Mouse (Mus musculus): ENCODE data around the gene Dnajc14. TPM values are rescaled to one million over a fixed set of nuclear protein-coding genes. Genes with fewer than 3 reads are reported as not detected.

The Dnajc14 gene
- polyA plus RNA-seq (2014; fragmentation: Illumina TruSeq; extraction: RNeasy Lipid Tissue Mini Kit (QIAGEN cat#74804); ENCODE audit: low read depth, low replicate concordance): 19.5 TPM

DNA sequence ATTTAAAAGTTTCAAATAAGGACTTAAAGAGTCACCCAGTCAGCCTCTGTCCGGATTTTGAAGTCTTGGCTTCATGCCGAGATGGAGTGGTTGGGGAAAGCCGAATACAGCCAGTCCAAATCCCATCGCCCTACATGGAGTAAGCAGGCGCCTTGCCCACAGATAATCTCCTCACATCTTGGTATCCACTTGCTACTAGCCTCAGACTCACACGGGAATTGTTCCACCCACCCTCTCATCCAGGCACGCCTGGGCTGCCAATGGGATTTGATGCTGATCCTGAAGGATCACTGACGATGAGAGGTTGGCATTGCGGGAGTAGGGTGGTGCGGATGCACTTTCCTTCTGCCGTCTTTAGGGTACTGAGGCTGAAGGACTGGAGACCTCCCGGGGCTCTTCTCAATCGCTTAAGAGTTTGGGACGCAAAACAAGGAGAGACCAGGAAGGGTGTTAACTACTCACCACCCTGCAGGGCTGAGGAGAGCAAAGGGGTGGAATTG, at the start of gene Dnajc14:
Gene Dnajc14, plus strand, starts transcription at position 292 of the 500 bp plus-strand sequence.

DNA sequence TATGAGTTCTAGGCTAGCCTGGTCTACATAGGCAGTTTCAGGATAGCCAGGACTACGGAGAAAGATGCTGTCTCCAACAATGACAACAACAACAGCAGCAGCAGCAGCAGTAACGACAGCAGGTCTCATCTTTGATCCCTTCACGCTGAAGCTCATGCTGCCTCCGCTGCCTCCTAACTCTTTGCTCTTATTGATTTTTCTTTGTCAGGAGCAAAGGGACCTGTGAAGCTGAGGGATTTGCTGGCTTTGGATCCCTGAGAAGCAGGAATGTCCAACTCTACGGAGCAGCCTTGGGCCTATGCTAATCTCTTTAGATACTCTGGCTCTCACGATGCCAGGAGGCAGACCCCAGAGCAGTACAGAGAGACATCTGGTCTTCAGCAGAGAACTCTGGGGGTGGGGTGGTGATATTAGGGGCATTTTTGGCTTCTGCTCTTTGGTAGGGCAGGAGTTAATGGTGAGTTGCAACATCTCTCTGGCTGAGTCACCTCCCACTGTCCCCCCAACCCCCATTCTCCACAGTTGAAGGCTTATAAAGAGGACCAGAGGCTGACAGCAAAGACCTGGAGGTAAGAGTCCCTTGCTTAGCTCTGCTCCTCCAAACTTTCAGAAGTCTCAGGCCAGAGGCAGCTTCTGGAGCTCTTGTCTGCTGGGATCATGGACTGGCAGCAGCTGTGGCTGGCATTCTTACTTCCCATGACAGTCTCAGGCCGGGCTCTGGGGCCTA, 13.3 kb upstream of the Dnajc14 start, which contains the start of gene Mmp19:
Gene Mmp19, plus strand, starts transcription at position 513 of the 727 bp plus-strand sequence.

GRCm38 (mm10) chr10:128804271-128805091, 619 bp downstream of the Dnajc14 start, which contains the start of gene Tmem198b:
Gene Tmem198b, minus strand, starts transcription at chr10:128804370.

DNA sequence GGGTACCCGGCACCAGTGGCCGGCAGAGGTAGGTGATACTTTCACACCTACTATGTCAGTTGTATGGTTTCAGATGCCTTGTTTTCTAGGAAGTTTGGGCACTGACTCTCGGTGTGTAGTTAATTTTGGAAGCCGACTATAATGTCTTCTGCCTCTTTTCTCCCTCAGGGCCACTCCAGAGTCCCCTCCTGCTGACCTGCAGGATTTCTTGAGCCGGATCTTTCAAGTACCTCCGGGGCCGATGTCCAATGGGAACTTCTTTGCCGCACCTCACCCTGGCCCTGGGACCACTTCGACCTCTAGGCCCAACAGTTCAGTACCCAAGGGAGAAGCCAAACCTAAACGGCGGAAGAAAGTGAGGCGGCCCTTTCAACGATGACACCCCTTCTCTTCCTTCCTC, 13.2 kb downstream of the Dnajc14 start, which contains the start of gene Sarnp:
Gene Sarnp, plus strand, starts transcription at position 301 of the 400 bp plus-strand sequence.

DNA sequence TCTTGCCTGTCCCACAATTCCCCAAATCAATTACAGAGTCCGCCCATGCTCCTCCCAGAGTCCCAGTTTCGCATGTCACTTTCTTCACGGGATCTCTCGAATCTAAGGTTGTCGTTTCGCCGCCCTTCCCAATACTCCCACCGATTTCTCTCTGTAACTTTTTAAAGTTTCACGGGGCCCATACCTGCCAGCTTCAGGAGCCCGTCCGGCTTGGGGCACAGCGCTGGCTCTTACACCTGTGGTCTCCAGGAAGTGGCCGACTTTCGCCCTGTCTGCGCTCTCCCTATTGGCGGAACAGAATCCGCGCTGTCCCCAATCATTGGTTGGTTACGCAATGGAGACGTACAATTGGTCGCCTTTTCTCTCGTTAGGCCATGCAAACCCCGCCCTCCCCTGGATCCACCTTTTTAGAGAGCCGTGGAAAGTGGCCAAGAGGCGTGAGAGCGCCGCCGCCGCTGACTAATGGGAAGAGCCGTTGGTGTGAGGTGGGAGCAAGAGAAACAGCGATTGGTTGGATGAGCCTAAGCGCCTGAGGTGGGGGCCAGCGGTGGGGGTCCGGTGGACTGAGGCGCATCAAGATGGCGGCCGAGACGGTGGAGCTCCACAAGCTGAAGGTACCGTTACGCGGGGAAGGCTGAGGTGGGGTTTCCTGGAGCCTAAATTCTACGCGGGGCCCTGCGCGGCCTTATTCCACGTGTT, 17.6 kb downstream of the Dnajc14 start, which contains the start of gene Ormdl2:
Gene Ormdl2, minus strand, starts transcription at position 288 of the 699 bp plus-strand sequence.

Other genes starting within 250 kb of the Dnajc14 start
- gene Pa2g4, start 238.1 kb upstream of the Dnajc14 start, polyA plus RNA-seq (2014; fragmentation: Illumina TruSeq; extraction: RNeasy Lipid Tissue Mini Kit (QIAGEN cat#74804); ENCODE audit: low read depth, low replicate concordance): 57.7 TPM
- gene Erbb3, start 214.4 kb upstream of the Dnajc14 start, polyA plus RNA-seq (2014; fragmentation: Illumina TruSeq; extraction: RNeasy Lipid Tissue Mini Kit (QIAGEN cat#74804); ENCODE audit: low read depth, low replicate concordance): 51.1 TPM
- 7.3 TPM for gene Rps26, start 177.3 kb upstream of the Dnajc14 start, polyA plus RNA-seq (2014; fragmentation: Illumina TruSeq; extraction: RNeasy Lipid Tissue Mini Kit (QIAGEN cat#74804); ENCODE audit: low read depth, low replicate concordance)
- gene Ikzf4, start 158.1 kb upstream of the Dnajc14 start, polyA plus RNA-seq (2014; fragmentation: Illumina TruSeq; extraction: RNeasy Lipid Tissue Mini Kit (QIAGEN cat#74804); ENCODE audit: low read depth, low replicate concordance): 0.13 TPM
- 75.1 TPM for gene Suox, start 130.0 kb upstream of the Dnajc14 start, polyA plus RNA-seq (2014; fragmentation: Illumina TruSeq; extraction: RNeasy Lipid Tissue Mini Kit (QIAGEN cat#74804); ENCODE audit: low read depth, low replicate concordance)
- 81.8 TPM for gene Rab5b, start 107.8 kb upstream of the Dnajc14 start, polyA plus RNA-seq (2014; fragmentation: Illumina TruSeq; extraction: RNeasy Lipid Tissue Mini Kit (QIAGEN cat#74804); ENCODE audit: low read depth, low replicate concordance)
- gene Pmel, start 99.9 kb upstream of the Dnajc14 start, polyA plus RNA-seq (2014; fragmentation: Illumina TruSeq; extraction: RNeasy Lipid Tissue Mini Kit (QIAGEN cat#74804); ENCODE audit: low read depth, low replicate concordance): not detected
- gene Cdk2, start 99.0 kb upstream of the Dnajc14 start, polyA plus RNA-seq (2014; fragmentation: Illumina TruSeq; extraction: RNeasy Lipid Tissue Mini Kit (QIAGEN cat#74804); ENCODE audit: low read depth, low replicate concordance): 5.6 TPM
- 5.1 TPM for gene Dgka, start 59.2 kb upstream of the Dnajc14 start, polyA plus RNA-seq (2014; fragmentation: Illumina TruSeq; extraction: RNeasy Lipid Tissue Mini Kit (QIAGEN cat#74804); ENCODE audit: low read depth, low replicate concordance)
- gene Pym1, start 56.2 kb upstream of the Dnajc14 start, polyA plus RNA-seq (2014; fragmentation: Illumina TruSeq; extraction: RNeasy Lipid Tissue Mini Kit (QIAGEN cat#74804); ENCODE audit: low read depth, low replicate concordance): 2.5 TPM
- gene Mmp19, start 13.2 kb upstream of the Dnajc14 start, polyA plus RNA-seq (2014; fragmentation: Illumina TruSeq; extraction: RNeasy Lipid Tissue Mini Kit (QIAGEN cat#74804); ENCODE audit: low read depth, low replicate concordance): 56.0 TPM
- gene Tmem198b, start 308 bp downstream of the Dnajc14 start, polyA plus RNA-seq (2014; fragmentation: Illumina TruSeq; extraction: RNeasy Lipid Tissue Mini Kit (QIAGEN cat#74804); ENCODE audit: low read depth, low replicate concordance): 2.1 TPM
- gene Sarnp, start 13.3 kb downstream of the Dnajc14 start, polyA plus RNA-seq (2014; fragmentation: Illumina TruSeq; extraction: RNeasy Lipid Tissue Mini Kit (QIAGEN cat#74804); ENCODE audit: low read depth, low replicate concordance): 153 TPM
- gene Ormdl2, start 17.6 kb downstream of the Dnajc14 start, polyA plus RNA-seq (2014; fragmentation: Illumina TruSeq; extraction: RNeasy Lipid Tissue Mini Kit (QIAGEN cat#74804); ENCODE audit: low read depth, low replicate concordance): 126 TPM
- not detected for gene Gdf11, start 87.7 kb downstream of the Dnajc14 start, polyA plus RNA-seq (2014; fragmentation: Illumina TruSeq; extraction: RNeasy Lipid Tissue Mini Kit (QIAGEN cat#74804); ENCODE audit: low read depth, low replicate concordance)
- gene Cd63, start 96.9 kb downstream of the Dnajc14 start, polyA plus RNA-seq (2014; fragmentation: Illumina TruSeq; extraction: RNeasy Lipid Tissue Mini Kit (QIAGEN cat#74804); ENCODE audit: low read depth, low replicate concordance): 7.7 TPM
- gene Rdh5, start 118.8 kb downstream of the Dnajc14 start, polyA plus RNA-seq (2014; fragmentation: Illumina TruSeq; extraction: RNeasy Lipid Tissue Mini Kit (QIAGEN cat#74804); ENCODE audit: low read depth, low replicate concordance): 7.7 TPM
- 15.0 TPM for gene Bloc1s1, start 120.0 kb downstream of the Dnajc14 start, polyA plus RNA-seq (2014; fragmentation: Illumina TruSeq; extraction: RNeasy Lipid Tissue Mini Kit (QIAGEN cat#74804); ENCODE audit: low read depth, low replicate concordance)
- gene Itga7, start 129.8 kb downstream of the Dnajc14 start, polyA plus RNA-seq (2014; fragmentation: Illumina TruSeq; extraction: RNeasy Lipid Tissue Mini Kit (QIAGEN cat#74804); ENCODE audit: low read depth, low replicate concordance): 0.69 TPM
- 198 TPM for gene Mettl7b, start 156.9 kb downstream of the Dnajc14 start, polyA plus RNA-seq (2014; fragmentation: Illumina TruSeq; extraction: RNeasy Lipid Tissue Mini Kit (QIAGEN cat#74804); ENCODE audit: low read depth, low replicate concordance)
- gene Olfr9, start 185.4 kb downstream of the Dnajc14 start, polyA plus RNA-seq (2014; fragmentation: Illumina TruSeq; extraction: RNeasy Lipid Tissue Mini Kit (QIAGEN cat#74804); ENCODE audit: low read depth, low replicate concordance): not detected
- not detected for gene Olfr763, start 206.7 kb downstream of the Dnajc14 start, polyA plus RNA-seq (2014; fragmentation: Illumina TruSeq; extraction: RNeasy Lipid Tissue Mini Kit (QIAGEN cat#74804); ENCODE audit: low read depth, low replicate concordance)
- not detected for gene Olfr764-ps1, start 235.8 kb downstream of the Dnajc14 start, polyA plus RNA-seq (2014; fragmentation: Illumina TruSeq; extraction: RNeasy Lipid Tissue Mini Kit (QIAGEN cat#74804); ENCODE audit: low read depth, low replicate concordance)
- gene Olfr765, start 245.9 kb downstream of the Dnajc14 start, polyA plus RNA-seq (2014; fragmentation: Illumina TruSeq; extraction: RNeasy Lipid Tissue Mini Kit (QIAGEN cat#74804); ENCODE audit: low read depth, low replicate concordance): not detected